Mouse (Mus musculus) kidney, embryonic 16.5 days (tissue): ENCODE measurements around the gene Eipr1. TPM values are rescaled to one million over a fixed set of nuclear protein-coding genes. Genes with fewer than 3 reads are reported as not detected.

Experiments
- ATAC-seq: fragments of 200-750 bp; cut with Nextera tagmentation; 2 replicates; pipeline ENCODE4 v1.8.0; 2017; ENCODE audit warnings: moderate TSS enrichment; ENCODE audit not compliant: low FRiP score, low TSS enrichment
- H3K27ac ChIP-seq: fragments of 300-500 bp; sonication (generic); 2 replicates; pipeline ENCODE4 v1.5.1; 2014; ENCODE audit warnings: low read length
- H3K27me3 ChIP-seq: fragments of 300-500 bp; sonication (generic); 2 replicates; pipeline ENCODE4 v1.6.1; 2014; ENCODE audit warnings: low read length, control low read depth, mixed read lengths; ENCODE audit not compliant: insufficient read depth
- H3K36me3 ChIP-seq: fragments of 300-500 bp; sonication (generic); 2 replicates; pipeline ENCODE4 v1.6.1; 2014; ENCODE audit warnings: low read length, control low read depth, mixed read lengths; ENCODE audit not compliant: insufficient read depth
- H3K4me1 ChIP-seq: fragments of 300-500 bp; sonication (generic); 2 replicates; pipeline ENCODE4 v1.6.1; 2014; ENCODE audit warnings: low read length, control low read depth, mixed read lengths; ENCODE audit not compliant: insufficient read depth
- H3K4me2 ChIP-seq: fragments of 300-500 bp; sonication (generic); replicated peaks from 2 replicates; pipeline ENCODE4 v1.6.1; 2014; ENCODE audit warnings: low read depth, low read length
- H3K4me3 ChIP-seq: fragments of 300-500 bp; sonication (generic); 2 replicates; pipeline ENCODE4 v1.5.1; 2014; ENCODE audit warnings: mild to moderate bottlenecking, low read length
- H3K9ac ChIP-seq: fragments of 300-500 bp; sonication (generic); replicated peaks from 2 replicates; pipeline ENCODE4 v1.6.1; 2014; ENCODE audit warnings: low read length
- H3K9me3 ChIP-seq: fragments of 300-500 bp; sonication (generic); 2 replicates; pipeline ENCODE4 v1.6.1; 2016; ENCODE audit warnings: low read length, control low read depth
- WGBS: fragments of 180-500 bp; shearing (Covaris S2); extraction: QIAGEN DNeasy Blood & Tissue Kit; methylation state at CpG from one replicate; pipeline ENCODE4 v1.1.7; 2014; 5-methylcytosine and 5-hydroxymethylcytosine counted together
- polyA plus RNA-seq: library from polyadenylated mRNA; unstranded; fragments of >200 nt; fragmentation: Nextera tagmentation; extraction: Ambion mirVana; gene quantifications from 2 replicates; pipeline ENCODE4 v1.2.1, GENCODE M21; 2015

The Eipr1 gene
- polyA plus RNA-seq, 1 experiment from 2014 or later = 41.4 TPM

- Histone ChIP-seq H3K4me3 (no peak overlapping the region), H3K27me3 (no peaks in the 10 kb centered on the region), H3K27ac (no peak overlapping the region), H3K9ac (no peak overlapping the region), H3K36me3 (no peaks in the 10 kb centered on the region), H3K9me3 (no peaks in the 10 kb centered on the region), H3K4me2 (no peak overlapping the region), H3K4me1 (no peaks in the 10 kb centered on the region)
- ATAC-seq = no peak
- WGBS = 59% methylated on average over 5 of the region's 5 CpGs
These were observed 108.6 kb downstream of the Eipr1 start for GRCm38 (mm10) chr12:28860264-28860560.

GRCm38 (mm10) chr12:28863260-28863659 lies 111.7 kb downstream of the Eipr1 start:
- Histone ChIP-seq H3K4me3 (no peak overlapping the region), H3K9ac (no peak overlapping the region), H3K9me3 (no peaks in the 10 kb centered on the region), H3K4me1 (no peaks in the 10 kb centered on the region), H3K27me3 (no peaks in the 10 kb centered on the region), H3K36me3 (0 out of 2 replicates have a peak, but pooled peaks cover under 1% of the 10 kb centered on the region), H3K27ac (no peak overlapping the region), H3K4me2 (no peak overlapping the region)
- 56% methylated on average over 12 of the region's 12 CpGs for whole genome bisulfite sequencing
- ATAC-seq = peak; percentile 77

DNA sequence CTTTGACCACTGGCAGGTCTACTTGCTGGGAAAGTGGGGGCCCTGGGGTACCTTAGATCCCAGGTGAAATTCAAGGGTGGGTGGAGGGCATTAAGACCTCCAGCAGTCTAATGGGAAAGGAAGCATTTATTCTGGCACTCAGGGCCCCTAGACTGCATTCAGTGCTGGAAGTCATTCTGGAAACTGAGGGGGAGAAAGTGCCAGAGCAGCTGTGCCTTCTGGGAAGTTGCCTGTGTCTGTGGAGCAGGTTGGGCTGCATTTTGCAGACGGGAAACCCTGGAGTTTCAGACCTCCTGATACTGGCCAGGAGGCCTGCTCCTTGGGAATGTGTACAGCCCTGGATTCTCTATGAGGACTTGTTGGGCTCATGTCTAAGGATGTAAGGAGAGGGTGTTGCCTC lies 114.5 kb downstream of the Eipr1 start:
- H3K27me3 ChIP-seq = no peaks in the 10 kb centered on the region
- no peak overlapping the region for H3K9ac ChIP-seq

DNA sequence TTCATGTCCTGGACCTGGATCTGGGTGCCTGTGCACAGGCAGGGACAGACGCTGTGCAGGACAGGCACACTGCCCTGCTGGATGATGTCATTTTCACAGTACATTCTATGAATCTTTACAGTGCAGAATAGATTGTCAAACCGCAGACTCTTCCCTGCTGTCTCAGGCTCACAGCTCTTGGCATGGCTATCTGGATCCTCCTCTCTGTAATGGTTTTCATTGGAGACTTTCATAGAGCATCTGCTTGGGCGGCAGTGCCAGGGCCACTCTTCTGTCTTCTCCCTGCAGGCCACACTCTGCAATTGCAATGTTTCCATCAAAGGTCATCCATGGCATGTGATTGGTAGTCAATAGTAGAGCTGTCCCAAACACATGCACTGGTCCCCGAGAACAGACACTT lies 117.2 kb downstream of the Eipr1 start:
- Histone ChIP-seq H3K4me2 (no peak overlapping the region), H3K9ac (no peak overlapping the region), H3K36me3 (0 out of 2 replicates have a peak, but pooled peaks cover 3% of the 10 kb centered on the region), H3K4me3 (no peak overlapping the region), H3K27ac (no peak overlapping the region), H3K27me3 (no peaks in the 10 kb centered on the region), H3K9me3 (no peaks in the 10 kb centered on the region), H3K4me1 (peaks cover 12% of the 10 kb centered on the region)
- no peak for ATAC-seq
- WGBS = 89% methylated on average over 4 of the region's 4 CpGs

More for the DNA sequence above, 114.5 kb downstream of the Eipr1 start:
- WGBS = 59% methylated on average over 1 of the region's 1 CpGs
- H3K4me2 ChIP-seq = no peak overlapping the region
- no peak overlapping the region for H3K27ac ChIP-seq
- no peaks in the 10 kb centered on the region for H3K9me3 ChIP-seq
- no peak overlapping the region for H3K4me3 ChIP-seq
- ATAC-seq = no peak
- 0 out of 2 replicates have a peak, but pooled peaks cover 3% of the 10 kb centered on the region for H3K36me3 ChIP-seq
- no peaks in the 10 kb centered on the region for H3K4me1 ChIP-seq

DNA sequence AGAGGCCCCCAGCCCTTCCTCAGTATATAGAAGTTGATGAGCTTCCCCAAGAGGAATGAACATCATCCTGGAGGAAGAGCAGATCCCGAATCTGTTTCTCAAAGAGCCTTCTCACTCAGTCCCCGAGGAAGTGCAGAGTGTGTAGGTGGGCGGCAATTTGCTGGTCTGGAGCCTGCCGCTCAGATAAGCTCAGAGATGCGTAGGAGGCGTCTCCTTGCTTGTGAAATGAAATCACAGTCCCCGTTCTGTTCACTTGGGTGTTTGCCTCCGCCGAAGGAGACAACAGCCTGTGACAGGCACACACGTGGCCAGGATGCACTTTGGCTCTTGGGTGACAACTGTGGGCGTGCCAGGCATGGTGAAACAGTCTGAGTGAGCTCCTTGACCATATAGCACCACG lies 120.7 kb downstream of the Eipr1 start:
- Histone ChIP-seq H3K4me3 (no peak overlapping the region), H3K9me3 (no peaks in the 10 kb centered on the region), H3K4me2 (no peak overlapping the region), H3K36me3 (0 out of 2 replicates have a peak, but pooled peaks cover 3% of the 10 kb centered on the region), H3K9ac (no peak overlapping the region), H3K27ac (no peak overlapping the region), H3K4me1 (peaks cover 12% of the 10 kb centered on the region), H3K27me3 (no peaks in the 10 kb centered on the region)
- ATAC-seq = no peak
- whole genome bisulfite sequencing = 37% methylated on average over 12 of the region's 12 CpGs

GRCm38 (mm10) chr12:28874781-28875251 lies 123.2 kb downstream of the Eipr1 start:
- 69% methylated on average over 8 of the region's 8 CpGs for WGBS
- Histone ChIP-seq H3K27ac (no peak overlapping the region), H3K9ac (no peak overlapping the region), H3K36me3 (no peaks in the 10 kb centered on the region), H3K4me1 (peaks cover 12% of the 10 kb centered on the region), H3K9me3 (no peaks in the 10 kb centered on the region), H3K27me3 (no peaks in the 10 kb centered on the region), H3K4me2 (no peak overlapping the region), H3K4me3 (no peak overlapping the region)
- ATAC-seq = no peak

DNA sequence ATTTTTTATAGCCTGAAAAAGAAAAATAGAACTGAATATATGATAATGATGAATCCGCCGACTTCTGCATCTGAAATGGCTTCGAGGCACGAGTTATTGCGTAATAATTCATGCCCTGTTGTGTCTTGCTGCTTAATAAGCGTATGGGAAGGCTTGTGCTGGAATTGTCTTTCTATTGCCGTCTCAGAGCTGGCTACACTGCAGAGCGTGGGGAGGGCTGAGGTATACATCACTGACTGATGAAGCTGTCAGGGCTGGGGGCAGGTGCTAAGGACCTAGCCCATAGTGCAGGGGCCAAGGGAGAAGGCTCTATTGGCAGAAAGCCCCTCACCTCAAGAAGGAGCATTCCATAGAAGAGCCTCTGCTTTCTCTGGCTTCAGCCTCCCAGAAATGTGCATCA lies 123.9 kb downstream of the Eipr1 start:
- H3K9ac ChIP-seq = no peak overlapping the region
- WGBS = 56% methylated on average over 8 of the region's 8 CpGs
- H3K27ac ChIP-seq = no peak overlapping the region
- H3K4me3 ChIP-seq = no peak overlapping the region
- H3K4me2 ChIP-seq = no peak overlapping the region
- ATAC-seq = no peak
- no peaks in the 10 kb centered on the region for H3K27me3 ChIP-seq
- H3K36me3 ChIP-seq = no peaks in the 10 kb centered on the region
- H3K4me1 ChIP-seq = peaks cover 12% of the 10 kb centered on the region
- no peaks in the 10 kb centered on the region for H3K9me3 ChIP-seq

GRCm38 (mm10) chr12:28880471-28880870 lies 128.9 kb downstream of the Eipr1 start:
- Histone ChIP-seq H3K4me1 (no peaks in the 10 kb centered on the region), H3K9me3 (no peaks in the 10 kb centered on the region), H3K27me3 (no peaks in the 10 kb centered on the region), H3K36me3 (no peaks in the 10 kb centered on the region), H3K27ac (no peak overlapping the region), H3K9ac (no peak overlapping the region), H3K4me2 (no peak overlapping the region), H3K4me3 (no peak overlapping the region)
- 0 out of 2 replicates have a peak, but pooled peaks have one; percentile 23 for ATAC-seq

GRCm38 (mm10) chr12:28887712-28888111 lies 136.1 kb downstream of the Eipr1 start:
- no peaks in the 10 kb centered on the region for H3K36me3 ChIP-seq
- WGBS = 85% methylated on average over 6 of the region's 6 CpGs
- no peak for ATAC-seq
- no peaks in the 10 kb centered on the region for H3K9me3 ChIP-seq
- H3K9ac ChIP-seq = no peak overlapping the region
- no peaks in the 10 kb centered on the region for H3K27me3 ChIP-seq
- no peak overlapping the region for H3K4me3 ChIP-seq
- H3K4me1 ChIP-seq = 0 out of 2 replicates have a peak, but pooled peaks cover 2% of the 10 kb centered on the region
- H3K27ac ChIP-seq = no peak overlapping the region
- H3K4me2 ChIP-seq = no peak overlapping the region

- no peaks in the 10 kb centered on the region for H3K36me3 ChIP-seq
- no peaks in the 10 kb centered on the region for H3K9me3 ChIP-seq
- no peak overlapping the region for H3K9ac ChIP-seq
- H3K4me1 ChIP-seq = 0 out of 2 replicates have a peak, but pooled peaks cover 2% of the 10 kb centered on the region
- no peaks in the 10 kb centered on the region for H3K27me3 ChIP-seq
- ATAC-seq = peak; percentile 91
- 31% methylated on average over 7 of the region's 7 CpGs for WGBS
- no peak overlapping the region for H3K27ac ChIP-seq
- no peak overlapping the region for H3K4me2 ChIP-seq
- no peak overlapping the region for H3K4me3 ChIP-seq
These were observed 137.6 kb downstream of the Eipr1 start for GRCm38 (mm10) chr12:28889068-28889674.
